Mouse (Mus musculus) embryonic facial prominence, embryonic 14.5 days (tissue): ENCODE measurements around the gene Gm14296. TPM values are rescaled to one million over a fixed set of nuclear protein-coding genes. Genes with fewer than 3 reads are reported as not detected.
"Not testable (repeated sequence)": the region's sequence is repeated elsewhere in the genome, so short reads cannot be mapped to it uniquely, and the experiment has no call there.

Source experiments
- ATAC-seq: fragments of 200-750 bp; cut with Nextera tagmentation; 2 replicates; pipeline ENCODE4 v1.8.0; 2017; ENCODE audit warnings: low read depth, moderate number of reproducible peaks, moderate TSS enrichment
- DNase-seq: peaks from one replicate; pipeline ENCODE4 v3.0.0-alpha.2; 2015; ENCODE audit warnings: low spot score
- H3K27ac ChIP-seq: fragments of 300-500 bp; sonication (generic); replicated peaks from 2 replicates; pipeline ENCODE4 v1.5.1; 2014; ENCODE audit warnings: low read depth, mild to moderate bottlenecking, low read length, moderate library complexity
- H3K27me3 ChIP-seq: fragments of 300-500 bp; sonication (generic); replicated peaks from 2 replicates; pipeline ENCODE4 v1.6.1; 2014; ENCODE audit warnings: low read length; ENCODE audit not compliant: control insufficient read depth, insufficient read depth
- H3K36me3 ChIP-seq: fragments of 300-500 bp; sonication (generic); 2 replicates; pipeline ENCODE4 v1.6.1; 2014; ENCODE audit warnings: low read length, mixed read lengths; ENCODE audit not compliant: control insufficient read depth, insufficient read depth
- H3K4me1 ChIP-seq: fragments of 300-500 bp; sonication (generic); 2 replicates; pipeline ENCODE4 v1.6.1; 2014; ENCODE audit warnings: antibody characterized with exemption, low read length; ENCODE audit not compliant: control insufficient read depth, insufficient read depth
- H3K4me2 ChIP-seq: fragments of 300-500 bp; sonication (generic); 2 replicates; pipeline ENCODE4 v1.6.1; 2014; ENCODE audit warnings: low read depth, mild to moderate bottlenecking, low read length, moderate library complexity, mixed read lengths
- H3K4me3 ChIP-seq: fragments of 300-500 bp; sonication (generic); 2 replicates; pipeline ENCODE4 v1.5.1; 2014; ENCODE audit warnings: low read depth, mild to moderate bottlenecking, low read length
- H3K9ac ChIP-seq: fragments of 300-500 bp; sonication (generic); 2 replicates; pipeline ENCODE4 v1.6.1; 2014; ENCODE audit warnings: low read depth, mild to moderate bottlenecking, low read length, moderate library complexity, mixed read lengths
- H3K9me3 ChIP-seq: fragments of 300-500 bp; sonication (generic); 2 replicates; pipeline ENCODE4 v1.6.1; 2016; ENCODE audit warnings: low read length; ENCODE audit not compliant: control insufficient read depth
- WGBS: fragments of 180-500 bp; shearing (Covaris S2); extraction: QIAGEN DNeasy Blood & Tissue Kit; methylation state at CpG from one replicate; pipeline ENCODE4 v1.1.7; 2014; 5-methylcytosine and 5-hydroxymethylcytosine counted together
- polyA plus RNA-seq: library from polyadenylated mRNA; unstranded; fragments of >200 nt; fragmentation: Nextera tagmentation; extraction: Ambion mirVana; gene quantifications from 2 replicates; pipeline ENCODE4 v1.2.1, GENCODE M21; 2014

Gene Gm14296
- 7.8 and 9.1 TPM in 2 replicates for polyA plus RNA-seq

DNA sequence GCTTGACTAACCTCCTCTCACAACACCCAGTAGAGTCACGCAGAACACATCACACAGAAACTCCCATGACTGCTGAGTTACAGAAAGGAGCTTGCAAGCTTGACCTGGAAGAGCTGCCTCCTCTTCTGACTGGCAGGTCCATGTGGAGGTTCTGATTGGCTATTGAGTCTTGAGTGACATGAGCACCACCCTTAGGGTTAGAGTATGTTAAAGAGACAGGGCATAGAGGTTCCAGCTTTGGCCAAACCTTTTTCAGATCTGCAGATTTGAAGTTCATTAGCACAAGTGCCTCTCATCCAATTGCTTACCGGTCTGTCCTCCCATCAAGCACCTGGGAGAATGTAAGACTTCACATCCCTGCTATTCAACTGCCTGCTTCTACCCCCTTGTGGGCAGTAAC, at the start of gene Gm14296:
Gene Gm14296 (minus strand): TSS at position 101 of the 400 bp plus-strand sequence.
- H3K4me2 ChIP-seq, DNase-seq, ATAC-seq, H3K27ac ChIP-seq, H3K4me1 ChIP-seq, H3K9ac ChIP-seq, H3K27me3 ChIP-seq, H3K36me3 ChIP-seq, H3K9me3 ChIP-seq, H3K4me3 ChIP-seq: not testable (repeated sequence)
- WGBS = no CpG with 5 or more reads among the region's 2 CpGs

DNA sequence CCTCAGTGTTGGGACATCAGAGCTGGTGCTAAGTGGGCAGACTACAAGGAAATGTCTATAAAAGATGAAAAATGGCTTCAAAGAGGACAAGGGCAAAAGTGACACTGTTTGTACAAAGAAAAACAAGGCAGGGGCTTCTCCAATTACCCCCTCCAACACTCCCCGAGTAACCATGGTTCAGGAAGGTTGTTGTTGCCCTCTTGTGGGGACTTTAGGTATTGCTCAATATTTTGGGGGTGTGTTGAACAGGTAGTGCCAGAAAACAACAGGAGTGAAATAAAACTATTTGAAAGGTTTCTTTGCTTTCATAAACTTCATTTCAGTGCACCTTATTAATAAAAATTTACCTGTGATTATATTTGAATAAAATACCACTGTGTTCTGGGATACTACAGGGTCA, 22.1 kb downstream of the Gm14296 start:
- H3K9me3 ChIP-seq, H3K4me2 ChIP-seq, H3K36me3 ChIP-seq, H3K27ac ChIP-seq, DNase-seq, H3K4me3 ChIP-seq, ATAC-seq, H3K9ac ChIP-seq, H3K4me1 ChIP-seq, H3K27me3 ChIP-seq: not testable (repeated sequence)
- WGBS = no CpG with 5 or more reads among the region's 1 CpGs

Other genes starting within 250 kb of the Gm14296 start
- 35.6 and 36.4 TPM in 2 replicates for gene Gm14305, start 219.5 kb downstream of the Gm14296 start, polyA plus RNA-seq
- gene Gm14295, start 129.2 kb downstream of the Gm14296 start, polyA plus RNA-seq = 20.7 and 25.8 TPM in 2 replicates
- not detected in 2 replicates for gene Gm14408, start 96.7 kb downstream of the Gm14296 start, polyA plus RNA-seq
- gene Gm14419, start 73.1 kb upstream of the Gm14296 start, polyA plus RNA-seq = 11.4 and 15.4 TPM in 2 replicates
- gene Gm14401, start 146.5 kb upstream of the Gm14296 start, polyA plus RNA-seq = not detected in 2 replicates